Mouse (Mus musculus): ENCODE measurements around the gene Trhr2. TPM values are rescaled to one million over a fixed set of nuclear protein-coding genes. Genes with fewer than 3 reads are reported as not detected.

Trhr2 gene
- total RNA-seq, 1 experiment from 2014 or later = not detected

DNA sequence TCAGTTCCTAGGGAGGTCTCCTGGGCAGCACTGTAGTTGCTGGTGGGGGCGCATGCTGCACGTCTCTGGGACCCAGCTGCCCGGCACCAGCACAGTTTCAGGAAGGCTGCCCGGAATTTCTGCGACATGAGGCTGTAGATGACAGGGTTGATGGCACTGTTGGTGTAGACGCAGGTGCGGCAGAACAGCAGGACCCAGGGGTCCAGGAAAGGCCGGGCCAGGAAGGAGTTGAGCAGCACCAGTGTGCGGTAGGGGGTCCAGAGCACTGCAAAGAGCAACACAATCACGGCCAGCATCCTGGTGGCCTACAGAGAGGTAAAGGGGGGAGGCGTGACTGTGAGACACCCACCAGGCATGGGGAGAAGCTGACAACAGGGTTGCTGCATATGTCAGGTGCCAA lies 3.3 kb downstream of the Trhr2 start:
- ATAC-seq (ENCODE audit: extremely low read depth, insufficient number of reproducible peaks, low FRiP score, poor library complexity, severe bottlenecking) = no peak

DNA sequence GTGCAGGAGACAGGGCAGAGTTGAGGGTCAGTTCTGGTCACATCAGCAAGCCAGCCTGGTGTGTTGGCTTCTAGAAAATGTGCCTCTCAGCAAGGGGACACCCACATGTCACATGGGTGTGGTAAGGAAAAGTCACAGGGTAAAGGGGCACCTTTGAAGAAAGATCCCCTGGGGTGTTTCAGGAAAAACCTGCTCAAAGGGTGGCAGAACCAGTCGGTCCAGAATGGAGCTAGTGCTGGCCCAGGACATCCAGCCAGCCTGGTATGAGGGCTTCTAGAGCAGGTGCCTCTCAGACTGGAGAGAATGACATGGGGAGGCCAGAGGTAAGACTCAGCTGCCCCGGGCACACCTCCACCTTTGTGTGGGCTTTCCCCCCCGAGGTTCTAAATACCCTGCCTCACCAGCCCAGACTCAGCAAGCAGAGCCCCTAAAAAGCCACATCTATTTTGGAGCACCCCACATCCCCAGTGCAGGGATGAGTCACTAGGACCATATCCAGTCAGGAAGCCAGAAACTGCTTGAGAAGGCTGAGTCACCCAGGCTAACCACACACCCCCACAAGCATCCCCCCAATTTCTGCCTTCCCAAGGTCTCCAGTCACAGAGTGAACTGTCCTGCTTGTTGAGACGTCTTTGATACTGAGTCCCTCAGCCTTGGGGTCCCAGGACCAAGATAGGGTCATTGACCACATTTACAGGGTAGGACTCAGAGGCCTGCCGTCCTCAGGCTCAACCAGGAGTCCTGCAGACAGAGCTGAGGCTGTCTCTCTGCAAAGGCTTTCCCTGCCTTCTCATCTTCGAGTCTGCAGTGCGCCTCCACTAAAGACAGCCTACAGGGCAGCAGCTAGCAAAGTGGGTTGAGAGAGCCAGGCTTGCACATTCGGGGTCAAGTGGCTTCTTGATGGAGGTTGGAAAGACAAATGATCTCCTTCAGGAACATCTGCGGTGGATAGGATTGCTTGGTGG lies 4.6 kb downstream of the Trhr2 start:
- no peak for ATAC-seq (ENCODE audit: extremely low read depth, insufficient number of reproducible peaks, low FRiP score, poor library complexity, severe bottlenecking)

DNA sequence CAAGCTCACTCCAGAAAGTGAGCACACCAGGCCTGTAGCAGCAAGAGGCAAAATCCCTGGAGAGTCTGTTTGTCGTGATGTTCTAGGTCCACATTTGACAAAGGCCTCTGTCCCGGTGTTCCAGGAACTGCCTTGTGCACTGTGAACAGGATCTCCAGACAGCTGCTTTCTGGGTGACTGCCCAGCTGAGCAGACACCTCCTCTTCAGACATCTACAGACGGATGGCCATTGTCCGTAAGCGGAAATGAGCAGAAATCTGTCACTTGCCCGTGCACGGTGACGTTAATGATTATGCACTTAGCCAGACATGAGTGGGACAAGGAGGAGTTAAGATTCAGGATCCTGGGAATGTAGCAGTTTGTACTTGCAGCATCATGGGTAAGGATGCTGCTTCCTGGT lies 6.4 kb downstream of the Trhr2 start:
- ATAC-seq (ENCODE audit: extremely low read depth, insufficient number of reproducible peaks, low FRiP score, poor library complexity, severe bottlenecking) = no peak

DNA sequence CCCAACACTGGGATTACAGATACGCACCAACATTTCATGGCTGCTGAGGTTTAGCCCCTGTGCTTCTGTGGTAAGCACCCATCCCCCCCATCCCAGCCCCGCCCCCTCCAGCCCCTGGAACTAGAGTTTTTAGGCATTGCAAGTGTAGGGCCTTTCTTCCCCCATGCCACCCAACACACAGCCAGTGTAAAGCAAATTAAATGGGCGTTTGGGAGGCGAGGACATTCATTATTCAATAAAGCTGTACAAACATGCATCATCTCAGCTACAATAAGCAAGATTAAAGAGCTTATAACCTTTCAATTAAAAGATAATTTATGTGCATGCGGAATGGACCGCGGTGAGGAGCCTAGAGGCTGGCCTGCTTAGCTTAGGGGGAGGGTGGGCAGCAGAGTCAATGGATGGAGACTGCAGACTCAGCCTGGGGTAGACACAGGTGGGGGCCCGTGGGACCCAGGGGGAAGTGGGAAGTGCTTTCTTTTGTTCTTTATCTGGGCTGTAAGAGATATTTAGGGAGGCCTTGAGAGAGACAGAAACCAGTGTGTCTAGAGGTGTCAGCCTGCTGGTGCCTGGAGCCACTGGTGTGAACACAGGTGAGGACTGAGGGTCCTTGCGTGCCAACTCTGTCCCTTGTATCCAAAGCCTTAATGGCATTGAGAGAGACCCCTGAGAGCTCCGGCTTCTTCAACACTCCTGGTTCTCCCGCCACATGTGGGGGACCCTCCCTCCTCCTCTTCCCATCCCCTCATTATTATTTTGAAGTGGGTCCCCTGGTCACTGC lies 10.0 kb downstream of the Trhr2 start:
- ATAC-seq (ENCODE audit: extremely low read depth, insufficient number of reproducible peaks, low FRiP score, poor library complexity, severe bottlenecking) = no peak

DNA sequence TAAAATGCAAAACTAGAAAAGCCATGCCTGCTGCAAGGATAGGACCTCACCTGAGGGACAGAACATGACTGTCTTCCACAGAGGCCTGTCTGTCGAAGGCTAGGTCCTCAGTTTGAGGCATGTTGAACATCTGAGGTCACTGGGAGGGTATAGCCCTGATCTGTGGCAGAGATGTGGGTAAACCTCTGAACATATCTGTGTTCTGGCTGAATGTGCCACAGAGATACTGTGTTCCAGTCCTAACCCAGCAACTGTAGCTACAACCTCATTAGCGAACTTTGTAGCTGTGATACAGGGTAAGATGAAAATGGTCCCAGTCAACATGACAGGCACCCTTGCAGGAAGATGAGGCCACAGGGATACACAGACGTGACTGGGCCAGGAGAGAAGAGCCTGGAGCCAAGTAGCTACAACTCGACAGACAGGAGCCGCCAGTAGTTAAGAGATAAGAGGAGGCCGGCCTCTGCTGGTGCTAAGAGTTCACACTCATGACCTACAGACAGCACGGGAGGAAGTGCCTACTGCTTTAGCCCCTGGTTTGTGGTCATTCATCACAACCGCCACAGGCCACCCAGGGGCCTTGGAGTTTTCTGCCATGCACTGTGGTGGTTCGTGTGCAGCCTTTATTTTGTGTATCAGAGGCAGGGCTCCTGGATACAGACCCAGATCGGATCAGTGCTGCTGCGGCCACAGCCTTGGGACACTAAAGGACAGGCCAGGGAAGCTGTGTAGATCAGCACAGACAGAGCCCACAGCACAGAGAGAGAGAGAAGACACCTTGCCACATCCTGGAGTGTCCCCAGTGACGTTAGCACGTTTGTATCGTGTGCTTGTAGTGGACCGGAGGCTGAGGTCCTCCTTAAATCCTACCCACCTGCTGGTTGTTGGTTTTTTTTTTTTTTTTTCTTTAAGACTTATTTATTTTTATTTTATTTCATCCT lies 10.9 kb downstream of the Trhr2 start:
- ATAC-seq (ENCODE audit: extremely low read depth, insufficient number of reproducible peaks, low FRiP score, poor library complexity, severe bottlenecking) = no peak

DNA sequence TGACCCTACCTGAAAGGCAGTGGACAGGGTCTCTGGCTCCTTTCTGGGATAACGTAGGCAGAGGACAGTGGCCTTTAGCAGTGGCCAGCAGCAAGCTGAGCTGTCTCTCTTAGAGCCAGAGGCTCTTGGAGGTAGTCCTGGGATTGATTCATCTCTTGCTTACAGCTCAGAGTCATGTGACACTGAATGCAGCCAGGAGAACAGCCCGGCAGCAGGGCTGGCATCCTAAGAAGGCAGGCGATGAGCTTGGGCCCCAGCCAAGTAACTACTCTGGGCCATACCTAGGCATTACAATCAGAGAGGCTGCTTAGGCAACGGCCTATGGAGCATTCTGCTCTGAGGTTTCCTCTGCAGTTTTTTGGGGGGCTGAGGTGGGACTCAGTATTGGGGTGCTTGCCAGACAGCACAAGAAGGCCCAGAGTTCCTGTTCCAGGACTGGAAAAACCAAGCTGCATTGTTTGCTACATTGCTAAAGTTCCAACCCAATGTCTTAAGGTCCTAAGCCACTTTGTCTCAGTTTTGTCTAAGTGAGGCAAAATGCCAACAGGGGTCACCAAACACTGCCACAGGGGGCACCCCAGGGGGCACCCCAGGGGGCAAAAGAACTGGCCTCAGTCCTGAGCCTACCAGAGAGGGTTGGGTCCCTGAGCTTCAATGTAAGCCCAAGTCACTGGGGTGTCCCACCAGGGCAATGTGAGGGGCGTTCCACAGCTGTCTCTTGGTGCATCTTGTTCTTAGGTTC lies 12.6 kb downstream of the Trhr2 start:
- no peak for ATAC-seq (ENCODE audit: extremely low read depth, insufficient number of reproducible peaks, low FRiP score, poor library complexity, severe bottlenecking)

DNA sequence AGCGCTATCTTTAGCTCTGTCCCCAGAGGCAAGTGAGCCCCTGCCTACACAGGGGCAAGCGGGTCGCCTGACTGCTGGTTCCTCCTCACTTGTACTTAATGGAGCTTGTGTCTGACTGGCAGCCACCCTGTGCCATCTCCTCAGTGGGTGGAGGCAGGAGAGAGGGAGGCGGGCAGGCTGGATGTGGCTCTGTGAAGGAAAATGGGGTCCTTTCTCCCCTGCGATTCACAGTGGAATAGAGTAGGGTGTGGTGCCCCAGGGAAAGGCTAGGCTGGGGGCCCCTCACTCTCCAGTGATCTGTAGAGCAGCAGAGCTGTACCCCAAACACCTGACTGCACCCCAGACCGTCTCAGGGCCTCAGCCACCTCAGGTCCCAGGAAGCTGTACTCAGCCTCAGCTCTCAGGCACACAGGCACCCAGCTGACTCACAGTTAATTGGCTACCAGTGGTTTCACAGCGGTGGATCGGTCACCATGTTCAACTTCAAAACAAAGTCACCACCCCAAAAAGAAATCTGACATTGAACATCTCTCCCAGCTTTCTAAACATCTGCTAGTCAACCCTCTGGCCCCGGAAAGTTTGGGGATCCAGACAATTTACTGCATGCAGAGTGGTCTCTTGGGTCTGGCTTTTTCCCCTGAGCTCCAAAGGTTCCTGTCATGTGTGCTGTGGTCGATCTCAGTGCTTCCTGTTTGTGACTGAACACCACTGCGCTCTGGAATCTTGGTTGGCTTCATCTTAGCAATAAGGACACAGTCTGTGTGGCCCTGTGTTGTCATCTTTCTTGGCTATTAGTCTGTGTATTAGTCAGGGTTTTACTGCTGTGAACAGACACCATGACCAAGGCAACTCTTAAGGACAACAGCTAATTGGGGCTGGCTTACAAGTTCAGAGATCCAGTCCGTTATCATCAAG lies 15.1 kb downstream of the Trhr2 start:
- no peak for ATAC-seq (ENCODE audit: extremely low read depth, insufficient number of reproducible peaks, low FRiP score, poor library complexity, severe bottlenecking)

DNA sequence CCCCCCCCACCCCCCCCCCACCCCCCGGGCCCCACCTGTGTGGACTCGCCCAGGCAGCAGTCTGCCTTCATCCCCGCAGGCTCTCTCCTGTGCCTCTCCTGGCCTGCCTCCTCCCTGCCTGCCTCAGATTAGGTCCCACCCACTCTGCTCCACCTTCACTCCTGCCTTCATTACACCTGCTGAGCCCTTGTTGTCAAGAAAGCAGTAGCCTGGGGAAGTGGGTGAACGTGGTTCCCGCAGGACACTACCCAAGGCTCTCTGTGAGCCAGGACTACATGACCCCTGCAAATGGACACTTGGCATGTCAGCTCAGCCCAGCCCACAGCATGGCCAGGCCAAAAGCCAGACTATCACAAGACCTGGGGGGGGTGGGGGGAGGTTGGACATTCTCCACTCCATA lies 16.3 kb downstream of the Trhr2 start:
- ATAC-seq (ENCODE audit: extremely low read depth, insufficient number of reproducible peaks, low FRiP score, poor library complexity, severe bottlenecking) = no peak

DNA sequence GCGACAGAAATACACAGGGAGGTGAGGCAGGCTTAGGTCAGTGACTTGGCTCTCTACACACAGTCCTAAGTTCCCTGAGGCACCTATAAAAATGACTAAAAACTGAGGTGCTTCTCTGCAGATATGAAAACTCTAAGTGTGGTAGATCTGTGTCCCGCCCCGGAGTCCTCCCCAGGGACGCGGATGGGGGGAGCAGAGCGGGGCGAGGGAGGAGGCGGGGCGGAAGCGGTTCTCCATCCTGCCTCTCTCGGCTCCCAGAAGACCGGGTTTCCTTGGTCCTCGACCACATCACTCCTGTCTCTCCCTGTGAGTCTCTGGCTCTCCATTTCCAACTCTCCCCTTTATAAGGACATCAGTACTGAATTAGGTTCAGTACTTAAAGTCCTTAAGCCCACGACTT lies 16.8 kb downstream of the Trhr2 start:
- peak; percentile 13; the same call in 1 of the 2 replicates for ATAC-seq (ENCODE audit: extremely low read depth, insufficient number of reproducible peaks, low FRiP score, poor library complexity, severe bottlenecking)

DNA sequence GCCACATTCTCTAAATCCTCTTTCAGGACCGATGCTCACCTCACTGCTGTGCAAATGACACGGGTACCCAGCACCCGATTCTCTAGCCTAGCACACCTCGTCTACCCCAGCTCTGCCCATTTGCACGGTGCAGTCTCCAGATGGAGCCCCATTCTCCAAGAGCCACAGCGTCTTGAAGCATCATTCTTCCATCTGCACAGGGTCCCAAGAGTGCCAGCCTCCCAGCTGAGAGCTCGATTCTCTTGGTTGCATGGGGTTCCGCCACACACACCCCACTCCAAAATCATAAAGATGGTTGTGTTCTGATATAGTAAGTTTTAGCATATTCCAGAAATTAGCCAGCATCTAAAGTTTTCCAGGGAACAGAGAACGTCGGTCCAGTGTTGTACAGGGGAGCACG lies 17.2 kb downstream of the Trhr2 start:
- no peak for ATAC-seq (ENCODE audit: extremely low read depth, insufficient number of reproducible peaks, low FRiP score, poor library complexity, severe bottlenecking)

DNA sequence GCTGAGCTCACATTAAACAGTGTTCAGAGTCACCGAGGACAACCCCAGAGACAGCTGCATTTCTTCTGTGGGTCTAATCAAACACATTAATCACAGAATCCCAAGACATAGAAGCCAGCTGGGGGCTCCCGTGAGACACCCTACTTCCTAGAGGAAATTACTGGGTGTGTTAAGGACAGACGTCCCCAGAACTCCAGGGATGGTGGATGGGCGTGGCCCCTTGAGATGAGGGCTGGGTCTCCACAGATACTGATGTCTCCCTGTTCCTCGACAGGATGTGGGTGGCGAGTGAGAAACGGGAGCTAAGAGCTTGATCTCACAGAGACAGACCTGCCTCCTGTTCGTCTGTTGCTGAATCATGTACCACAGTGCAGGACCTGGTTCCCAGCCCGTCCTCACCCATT lies 17.7 kb downstream of the Trhr2 start:
- ATAC-seq (ENCODE audit: extremely low read depth, insufficient number of reproducible peaks, low FRiP score, poor library complexity, severe bottlenecking) = no peak

DNA sequence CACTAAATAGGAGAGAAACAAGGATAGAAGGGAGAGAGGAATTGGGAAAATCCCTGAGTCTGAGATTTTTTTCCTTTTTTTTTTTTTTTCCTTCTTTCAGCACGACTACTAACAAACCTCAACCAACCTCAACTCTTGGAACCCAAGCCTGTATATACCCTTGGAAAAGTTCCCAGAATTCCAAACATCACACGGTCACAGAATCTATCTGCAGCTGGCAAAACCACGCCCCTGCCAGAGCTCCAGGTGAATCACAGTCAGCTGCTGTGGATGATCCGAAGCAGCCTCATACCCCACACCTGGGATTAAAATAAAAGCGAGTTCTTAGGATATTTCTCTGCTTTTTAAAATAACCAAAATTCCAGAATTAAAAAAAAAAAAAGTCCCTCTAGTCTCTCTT lies 18.2 kb downstream of the Trhr2 start:
- ATAC-seq (ENCODE audit: extremely low read depth, insufficient number of reproducible peaks, low FRiP score, poor library complexity, severe bottlenecking) = no peak

DNA sequence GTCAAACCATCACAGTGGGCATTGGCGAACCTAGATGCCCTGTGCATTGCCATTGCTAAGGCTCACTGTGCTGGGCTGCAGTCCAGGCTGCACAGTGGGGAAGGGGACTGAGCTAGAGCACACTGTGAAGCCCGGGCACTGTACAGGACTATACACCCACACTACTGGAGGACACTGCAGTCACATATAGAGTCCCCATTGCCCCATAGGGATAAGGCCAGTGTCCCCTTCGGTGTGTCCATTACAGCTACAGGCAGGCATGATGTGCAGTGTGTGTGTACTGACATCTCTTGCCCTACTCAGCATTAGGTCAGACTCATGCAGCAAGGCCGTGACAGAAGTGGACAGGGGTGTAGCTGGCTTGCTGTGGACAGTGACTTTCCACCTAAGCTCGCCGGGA lies 18.8 kb downstream of the Trhr2 start:
- no peak for ATAC-seq (ENCODE audit: extremely low read depth, insufficient number of reproducible peaks, low FRiP score, poor library complexity, severe bottlenecking)

DNA sequence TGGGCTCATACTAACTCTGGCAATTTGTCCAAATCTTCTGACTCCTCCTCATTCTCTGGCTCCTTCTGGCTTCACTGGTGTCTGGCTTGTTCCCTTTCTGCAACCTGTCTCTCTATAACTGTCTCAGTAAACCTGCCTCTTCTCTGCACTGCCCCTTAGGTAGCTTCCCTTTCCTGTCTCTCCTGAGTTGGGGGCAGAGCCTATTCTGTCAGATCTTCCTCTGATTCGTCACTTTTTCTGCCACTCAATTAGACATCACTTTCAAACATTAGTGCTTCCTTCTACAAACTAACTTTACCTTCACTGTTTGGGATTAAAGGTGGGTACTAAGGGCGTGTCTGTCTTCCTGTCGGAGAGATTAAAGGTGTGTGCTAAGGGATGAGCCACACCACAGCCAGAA lies 19.8 kb downstream of the Trhr2 start:
- ATAC-seq (ENCODE audit: extremely low read depth, insufficient number of reproducible peaks, low FRiP score, poor library complexity, severe bottlenecking) = no peak

DNA sequence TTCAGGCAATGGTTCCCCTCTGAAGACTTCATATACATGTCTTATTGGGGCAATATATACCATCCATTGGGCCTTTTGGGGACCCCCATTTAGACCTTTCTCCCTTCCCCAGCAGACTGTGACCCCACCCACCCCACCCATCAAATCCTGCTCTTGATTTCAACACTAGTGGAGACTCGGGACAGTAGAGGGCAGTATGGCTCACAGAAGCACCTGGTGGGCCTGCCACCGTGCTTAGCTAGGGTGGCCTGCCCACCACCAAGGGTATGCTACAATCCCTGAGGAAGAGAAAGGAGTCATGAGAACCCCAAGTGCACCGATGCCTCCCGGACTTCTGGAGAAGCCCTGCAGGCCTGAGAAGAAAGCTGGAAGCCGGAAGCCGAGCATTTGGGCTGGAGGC lies 21.7 kb downstream of the Trhr2 start:
- no peak for ATAC-seq (ENCODE audit: extremely low read depth, insufficient number of reproducible peaks, low FRiP score, poor library complexity, severe bottlenecking)

DNA sequence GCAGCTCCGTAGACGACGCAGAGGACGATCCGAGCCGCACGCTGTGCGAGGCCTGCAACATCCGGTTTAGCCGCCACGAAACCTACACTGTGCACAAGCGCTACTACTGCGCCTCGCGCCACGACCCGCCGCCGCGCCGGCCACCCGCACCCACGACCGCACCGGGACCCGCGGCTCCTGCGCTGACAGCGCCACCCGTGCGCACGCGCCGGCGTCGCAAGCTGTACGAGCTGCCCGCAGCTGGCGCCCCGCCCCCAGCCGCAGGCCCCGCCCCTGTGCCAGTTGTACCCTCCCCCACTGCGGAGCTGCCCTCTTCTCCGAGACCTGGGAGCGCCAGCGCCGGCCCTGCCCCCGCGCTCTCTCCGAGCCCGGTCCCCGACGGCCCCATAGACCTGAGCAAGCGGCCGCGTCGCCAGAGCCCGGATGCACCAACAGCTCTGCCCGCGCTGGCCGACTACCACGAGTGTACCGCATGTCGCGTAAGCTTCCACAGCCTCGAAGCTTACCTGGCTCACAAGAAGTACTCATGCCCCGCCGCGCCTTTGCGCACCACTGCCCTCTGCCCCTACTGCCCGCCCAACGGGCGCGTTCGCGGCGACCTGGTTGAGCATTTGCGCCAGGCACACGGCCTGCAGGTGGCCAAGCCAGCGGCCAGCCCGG lies 24.2 kb downstream of the Trhr2 start:
- no peak for ATAC-seq (ENCODE audit: extremely low read depth, insufficient number of reproducible peaks, low FRiP score, poor library complexity, severe bottlenecking)

DNA sequence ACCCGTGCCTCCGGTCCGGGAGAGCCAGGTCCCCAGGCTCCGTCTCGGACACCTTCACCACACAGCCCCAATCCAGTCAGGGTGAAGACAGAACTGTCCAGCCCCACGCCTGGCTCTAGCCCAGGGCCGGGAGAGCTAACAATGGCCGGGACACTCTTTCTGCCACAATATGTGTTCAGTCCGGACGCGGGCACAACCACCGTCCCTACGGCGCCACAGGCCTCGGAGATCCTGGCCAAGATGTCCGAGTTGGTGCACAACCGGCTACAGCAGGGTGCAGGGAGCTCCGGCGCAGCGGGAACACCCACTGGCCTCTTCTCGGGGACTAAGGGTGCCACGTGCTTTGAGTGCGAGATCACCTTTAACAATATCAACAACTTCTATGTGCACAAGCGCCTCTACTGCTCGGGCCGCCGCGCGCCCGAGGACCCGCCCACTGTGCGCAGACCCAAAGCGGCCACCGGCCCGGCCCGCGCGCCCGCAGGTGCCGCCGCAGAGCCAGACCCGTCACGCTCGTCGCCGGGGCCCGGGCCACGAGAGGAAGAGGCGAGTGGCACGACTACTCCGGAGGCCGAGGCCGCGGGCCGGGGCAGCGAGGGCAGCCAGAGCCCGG lies 24.8 kb downstream of the Trhr2 start:
- no peak for ATAC-seq (ENCODE audit: extremely low read depth, insufficient number of reproducible peaks, low FRiP score, poor library complexity, severe bottlenecking)

Data from neutrophil, adult 5-6 weeks (primary cell).